Mouse (Mus musculus): ENCODE measurements at regions not wholly inside any gene's neighbourhood (a gene's known extent, or its start where the extent isn't known, plus 50 kb on each side); places are given as distances from the start of the nearest gene placed in this dataset.

DNA sequence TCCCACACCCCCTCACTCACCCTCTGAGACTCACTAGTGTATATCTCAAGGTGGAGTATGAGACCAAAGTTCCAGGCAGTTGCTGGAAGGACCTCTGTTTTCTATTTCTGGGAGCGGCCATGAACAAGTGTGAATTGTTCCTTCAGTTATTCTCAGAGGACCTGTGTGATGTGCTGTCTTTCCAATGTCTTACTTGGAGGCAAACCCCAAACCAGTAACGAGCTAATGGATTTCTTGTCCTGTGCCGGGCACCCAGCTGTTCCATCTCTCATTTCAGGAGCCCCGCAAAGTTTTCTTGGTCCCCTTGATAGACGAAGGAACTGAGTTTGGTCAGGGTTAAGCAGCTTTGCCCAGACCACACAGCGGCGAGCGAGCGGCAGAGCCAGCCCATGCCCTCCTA lies 155.4 kb downstream of the Tomm20 start:
- Histone ChIP-seq H3K27me3 (ENCODE audit: control insufficient read depth) (no peaks in the 10 kb centered on the region), H3K36me3 (ENCODE audit: control insufficient read depth) (no peaks in the 10 kb centered on the region), H3K4me3 (replicated peaks) (no peak overlapping the region), H3K9me3 (ENCODE audit: control insufficient read depth, low read length) (peaks cover 3% of the 10 kb centered on the region; the same call in 1 of the 2 replicates), H3K4me1 (ENCODE audit: control insufficient read depth) (no peaks in the 10 kb centered on the region; the same call in 1 of the 2 replicates)
- TF ChIP-seq TAL1 (IDR thresholded peaks at IDR 0.05; ENCODE audit: low read length), result no peak
- TF ChIP-seq GATA1 (IDR thresholded peaks at IDR 0.05; ENCODE audit: low read length), result no peak

DNA sequence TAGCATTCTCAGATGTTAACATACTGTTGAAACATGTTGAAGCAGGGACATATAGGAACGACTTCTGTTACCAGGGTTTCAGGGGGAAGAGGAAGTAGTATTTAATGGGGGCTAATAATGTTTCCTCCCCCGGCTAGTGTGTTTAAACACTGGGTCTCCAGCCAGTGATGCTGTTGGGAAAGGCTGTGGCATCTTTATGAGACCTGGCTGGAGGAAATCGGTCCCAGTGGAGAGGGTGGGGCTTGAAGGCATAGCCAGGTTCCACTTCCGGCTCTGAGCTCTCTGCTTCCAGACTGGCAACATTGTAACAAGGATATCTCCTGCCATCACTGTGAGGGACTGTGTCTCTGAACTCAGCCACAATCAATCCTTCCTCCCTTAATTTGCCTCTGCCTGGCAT lies 156.6 kb downstream of the Tomm20 start:
- TF ChIP-seq TAL1 (IDR thresholded peaks at IDR 0.05; ENCODE audit: low read length) (no peak), GATA1 (IDR thresholded peaks at IDR 0.05; ENCODE audit: low read length) (no peak)
- Histone ChIP-seq H3K27me3 (ENCODE audit: control insufficient read depth) (no peaks in the 10 kb centered on the region), H3K4me3 (replicated peaks) (no peak overlapping the region), H3K36me3 (ENCODE audit: control insufficient read depth) (no peaks in the 10 kb centered on the region), H3K9me3 (ENCODE audit: control insufficient read depth, low read length) (peaks cover 3% of the 10 kb centered on the region; the same call in 1 of the 2 replicates), H3K4me1 (ENCODE audit: control insufficient read depth) (no peaks in the 10 kb centered on the region; the same call in 1 of the 2 replicates)

DNA sequence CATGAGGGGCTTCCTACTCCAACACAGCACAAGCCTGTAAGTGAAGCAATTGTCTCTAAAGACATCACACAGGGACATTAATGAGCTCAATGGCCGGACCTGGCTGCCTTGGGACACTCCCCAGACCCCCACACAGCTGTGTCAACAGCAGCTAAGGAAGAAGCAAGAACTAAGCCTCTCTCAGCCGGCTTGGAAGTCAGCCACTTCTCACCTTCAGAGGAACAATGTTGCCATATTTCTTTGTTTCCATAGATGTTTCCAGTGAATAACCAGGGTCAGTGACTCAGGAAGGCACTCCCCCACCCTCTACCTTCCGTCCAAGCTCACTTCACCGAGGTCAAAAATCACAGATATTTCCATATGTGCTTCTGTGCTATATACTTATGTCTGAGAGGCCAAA lies 157.0 kb downstream of the Tomm20 start:
- no peak for TF ChIP-seq GATA1 (IDR thresholded peaks at IDR 0.05; ENCODE audit: low read length)
- TF ChIP-seq TAL1 (IDR thresholded peaks at IDR 0.05; ENCODE audit: low read length), result no peak
- Histone ChIP-seq H3K36me3 (ENCODE audit: control insufficient read depth) (no peaks in the 10 kb centered on the region), H3K4me1 (ENCODE audit: control insufficient read depth) (no peaks in the 10 kb centered on the region; the same call in 1 of the 2 replicates), H3K9me3 (ENCODE audit: control insufficient read depth, low read length) (peaks cover 3% of the 10 kb centered on the region; the same call in 1 of the 2 replicates), H3K4me3 (replicated peaks) (no peak overlapping the region), H3K27me3 (ENCODE audit: control insufficient read depth) (no peaks in the 10 kb centered on the region)

DNA sequence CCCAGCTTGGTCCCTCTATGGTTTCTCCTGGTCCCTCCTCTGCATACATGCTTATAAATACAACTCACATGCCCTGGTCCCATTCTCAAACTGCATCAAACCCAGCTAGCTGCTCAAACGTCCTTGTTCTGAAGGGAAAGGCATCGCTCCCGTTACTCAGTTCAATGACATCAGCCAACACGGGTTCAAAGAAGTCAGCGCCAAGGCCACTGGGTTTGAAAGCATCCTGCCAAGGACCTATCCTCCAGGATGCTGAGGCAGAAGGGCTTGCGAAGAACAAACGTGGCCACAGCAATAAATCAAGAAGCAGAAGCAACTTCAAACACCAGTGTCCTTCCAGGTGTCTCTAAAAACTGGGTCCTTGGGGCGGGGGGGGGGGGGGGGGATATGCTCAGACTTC lies 158.2 kb downstream of the Tomm20 start:
- H3K4me1 ChIP-seq (ENCODE audit: control insufficient read depth), result no peaks in the 10 kb centered on the region; the same call in 1 of the 2 replicates
- TF ChIP-seq TAL1 (IDR thresholded peaks at IDR 0.05; ENCODE audit: low read length), result no peak
- no peak for TF ChIP-seq GATA1 (IDR thresholded peaks at IDR 0.05; ENCODE audit: low read length)
- no peaks in the 10 kb centered on the region for H3K36me3 ChIP-seq (ENCODE audit: control insufficient read depth)

DNA sequence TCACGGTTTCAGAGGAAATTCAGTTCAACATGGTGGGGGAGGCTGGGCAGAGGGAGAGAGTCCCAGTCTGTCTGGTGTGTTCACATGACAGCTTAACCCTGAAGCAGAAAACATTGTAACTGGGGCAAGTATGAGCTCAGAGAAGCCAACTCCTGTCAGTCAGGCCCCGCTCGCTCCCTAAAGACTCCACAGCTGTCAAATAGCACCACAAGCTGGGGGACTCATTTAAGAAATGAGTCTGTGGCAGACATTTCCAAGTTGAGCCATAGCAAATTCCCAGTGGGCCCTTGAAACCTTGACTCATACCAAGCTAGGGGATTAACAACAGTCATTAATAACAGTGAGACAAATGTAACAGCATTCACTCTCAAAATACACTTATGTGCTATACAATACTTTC lies 160.4 kb downstream of the Tomm20 start:
- no peaks in the 10 kb centered on the region for H3K27me3 ChIP-seq (ENCODE audit: control insufficient read depth)
- H3K9me3 ChIP-seq (ENCODE audit: control insufficient read depth, low read length), result peaks cover 3% of the 10 kb centered on the region; the same call in 1 of the 2 replicates
- no peak for TF ChIP-seq TAL1 (IDR thresholded peaks at IDR 0.05; ENCODE audit: low read length)
- no peak for TF ChIP-seq GATA1 (IDR thresholded peaks at IDR 0.05; ENCODE audit: low read length)
- no peaks in the 10 kb centered on the region for H3K4me1 ChIP-seq (ENCODE audit: control insufficient read depth)
- no peak overlapping the region for H3K4me3 ChIP-seq (replicated peaks)
- H3K36me3 ChIP-seq (ENCODE audit: control insufficient read depth), result no peaks in the 10 kb centered on the region

More for the DNA sequence above, 158.2 kb downstream of the Tomm20 start:
- H3K4me3 ChIP-seq (replicated peaks), result no peak overlapping the region
- peaks cover 3% of the 10 kb centered on the region; the same call in 1 of the 2 replicates for H3K9me3 ChIP-seq (ENCODE audit: control insufficient read depth, low read length)
- H3K27me3 ChIP-seq (ENCODE audit: control insufficient read depth), result no peaks in the 10 kb centered on the region

DNA sequence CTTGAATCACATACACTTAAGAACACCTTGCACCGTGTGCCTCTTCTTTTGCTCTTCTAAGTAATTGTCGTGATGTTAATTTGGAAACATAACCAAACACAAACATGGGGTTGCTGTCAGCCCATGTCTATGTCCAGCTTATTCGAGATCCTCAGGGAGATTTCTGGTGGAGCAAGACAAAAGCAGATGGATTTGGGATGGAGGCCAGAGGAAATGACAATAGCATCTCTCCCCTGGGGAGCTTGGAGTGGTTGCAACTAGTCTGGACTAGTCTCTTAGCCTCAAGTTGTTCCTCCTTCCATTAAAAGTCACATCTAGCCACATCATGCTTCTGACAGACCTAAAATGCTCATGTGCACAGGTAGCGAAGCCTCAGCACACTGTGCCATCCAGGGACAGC lies 161.0 kb downstream of the Tomm20 start:
- H3K36me3 ChIP-seq (ENCODE audit: control insufficient read depth), result no peaks in the 10 kb centered on the region
- no peak overlapping the region for H3K4me3 ChIP-seq (replicated peaks)
- peaks cover 3% of the 10 kb centered on the region; the same call in 1 of the 2 replicates for H3K9me3 ChIP-seq (ENCODE audit: control insufficient read depth, low read length)
- H3K27me3 ChIP-seq (ENCODE audit: control insufficient read depth), result no peaks in the 10 kb centered on the region
- H3K4me1 ChIP-seq (ENCODE audit: control insufficient read depth), result peaks cover 1% of the 10 kb centered on the region
- no peak for TF ChIP-seq GATA1 (IDR thresholded peaks at IDR 0.05; ENCODE audit: low read length)
- no peak for TF ChIP-seq TAL1 (IDR thresholded peaks at IDR 0.05; ENCODE audit: low read length)

DNA sequence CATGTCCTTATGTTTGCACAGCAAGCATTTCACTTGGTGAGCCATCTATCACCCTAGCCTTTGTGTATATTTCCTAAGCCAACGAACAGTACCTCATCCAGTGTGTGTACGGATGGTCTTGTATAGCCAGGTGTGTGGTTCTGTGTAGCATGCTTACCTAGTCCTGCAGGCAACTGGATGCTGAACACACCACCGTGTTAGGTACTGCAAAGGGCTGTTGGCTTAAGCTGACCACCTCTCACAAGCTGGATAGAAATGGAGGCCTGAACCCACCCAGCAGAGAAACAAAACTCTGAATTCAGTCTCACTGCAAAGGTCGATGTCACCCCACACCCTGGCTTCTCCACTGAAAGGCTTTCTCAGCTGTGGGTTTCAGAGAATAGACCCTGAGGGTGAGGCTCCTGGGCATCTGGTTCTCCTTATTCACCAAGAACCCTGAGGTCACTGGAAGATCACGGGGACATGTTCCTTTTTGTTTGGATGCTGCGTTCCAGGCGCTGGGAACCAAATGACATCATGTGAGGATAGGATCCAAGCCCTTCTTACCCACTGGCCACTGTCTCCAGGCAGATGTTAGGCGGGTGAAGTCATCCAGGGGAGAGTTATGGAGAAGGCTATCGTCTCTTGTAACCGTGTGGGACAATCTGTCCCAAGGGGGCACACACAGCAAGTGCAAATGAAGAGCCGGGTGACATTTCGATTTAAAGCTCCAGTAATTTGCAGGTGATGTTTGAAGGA lies 161.8 kb downstream of the Tomm20 start:
- H3K9me3 ChIP-seq (ENCODE audit: control insufficient read depth, low read length), result peaks cover 3% of the 10 kb centered on the region; the same call in 1 of the 2 replicates
- H3K36me3 ChIP-seq (ENCODE audit: control insufficient read depth), result no peaks in the 10 kb centered on the region
- TF ChIP-seq GATA1 (IDR thresholded peaks at IDR 0.05; ENCODE audit: low read length), result no peak
- no peak for TF ChIP-seq TAL1 (IDR thresholded peaks at IDR 0.05; ENCODE audit: low read length)
- H3K27me3 ChIP-seq (ENCODE audit: control insufficient read depth), result no peaks in the 10 kb centered on the region
- H3K4me3 ChIP-seq (replicated peaks), result no peak overlapping the region
- peaks cover 2% of the 10 kb centered on the region for H3K4me1 ChIP-seq (ENCODE audit: control insufficient read depth)

DNA sequence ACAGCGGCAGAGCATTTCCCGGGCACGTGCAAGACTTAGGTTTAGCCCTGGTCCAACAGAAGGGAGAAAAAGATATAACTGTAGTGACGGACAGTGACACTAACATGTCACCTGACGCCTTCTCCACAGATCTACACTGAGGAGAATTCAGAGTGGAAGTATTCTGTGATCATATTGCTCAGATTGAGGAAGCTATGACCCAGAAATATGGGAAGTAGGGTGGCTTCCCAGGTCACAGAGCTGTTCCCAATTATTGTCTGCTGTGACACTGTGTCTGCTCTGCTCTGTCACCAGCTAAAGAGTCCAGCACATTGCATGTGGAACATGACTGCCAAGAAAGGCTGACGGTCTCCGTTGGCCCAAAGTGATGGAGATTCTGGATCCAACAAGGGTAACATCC lies 167.0 kb downstream of the Tomm20 start:
- TF ChIP-seq GATA1 (IDR thresholded peaks at IDR 0.05; ENCODE audit: low read length) (no peak), TAL1 (IDR thresholded peaks at IDR 0.05; ENCODE audit: low read length) (no peak)

DNA sequence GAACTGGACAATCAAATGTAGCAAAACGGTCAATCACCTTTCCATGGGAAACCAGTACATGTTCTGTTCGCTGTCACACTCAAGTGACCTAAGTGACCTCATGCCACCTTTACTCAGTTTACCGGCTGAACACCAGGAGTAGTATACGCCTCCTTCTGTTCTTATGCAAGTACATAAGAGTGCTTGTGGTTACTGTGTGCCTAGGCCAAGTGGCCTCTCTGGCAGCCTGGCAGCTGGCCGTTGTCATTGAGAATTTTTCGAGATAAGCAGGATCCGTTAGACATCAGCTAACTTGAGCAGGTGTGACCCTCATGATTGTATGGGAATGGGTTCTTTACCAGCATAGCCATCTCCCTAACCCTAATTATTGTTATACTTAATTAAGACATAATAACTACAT lies 167.5 kb downstream of the Tomm20 start:
- H3K9me3 ChIP-seq (ENCODE audit: control insufficient read depth, low read length), result no peaks in the 10 kb centered on the region
- peaks cover 29% of the 10 kb centered on the region for H3K4me1 ChIP-seq (ENCODE audit: control insufficient read depth)
- H3K27me3 ChIP-seq (ENCODE audit: control insufficient read depth), result no peaks in the 10 kb centered on the region

More for the DNA sequence above, 167.0 kb downstream of the Tomm20 start:
- Histone ChIP-seq H3K36me3 (ENCODE audit: control insufficient read depth) (no peaks in the 10 kb centered on the region), H3K4me1 (ENCODE audit: control insufficient read depth) (peaks cover 29% of the 10 kb centered on the region), H3K9me3 (ENCODE audit: control insufficient read depth, low read length) (no peaks in the 10 kb centered on the region), H3K4me3 (replicated peaks) (no peak overlapping the region), H3K27me3 (ENCODE audit: control insufficient read depth) (no peaks in the 10 kb centered on the region)

More for the DNA sequence above, 167.5 kb downstream of the Tomm20 start:
- H3K36me3 ChIP-seq (ENCODE audit: control insufficient read depth), result no peaks in the 10 kb centered on the region
- TF ChIP-seq GATA1 (IDR thresholded peaks at IDR 0.05; ENCODE audit: low read length), result no peak
- TF ChIP-seq TAL1 (IDR thresholded peaks at IDR 0.05; ENCODE audit: low read length), result no peak
- H3K4me3 ChIP-seq (replicated peaks), result no peak overlapping the region
